Mouse (Mus musculus): Measurements from ENCODE around the gene Gm37240.

Gene Gm37240

DNA sequence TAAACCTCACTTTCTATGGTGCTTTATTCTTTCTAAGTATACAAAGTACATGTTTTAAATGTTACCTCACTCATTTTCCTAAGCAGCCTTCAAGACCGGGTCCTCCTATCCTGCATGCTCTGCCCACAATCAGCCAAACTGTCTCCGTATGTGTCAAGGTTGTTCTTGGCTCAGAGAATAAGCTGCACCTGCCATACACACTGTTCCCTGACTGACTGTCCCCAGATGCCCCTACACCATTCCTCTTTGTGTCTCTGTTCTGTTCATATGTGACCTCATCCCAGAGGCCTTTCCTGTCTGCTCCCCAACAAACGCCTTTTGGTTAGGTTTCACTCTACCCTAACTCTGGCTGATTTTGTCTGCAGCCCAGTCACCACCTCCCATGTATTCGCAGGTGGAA, 60.0 kb downstream of the Gm37240 start:
- no peak for DNase-seq (ENCODE audit: extremely low spot score)

DNA sequence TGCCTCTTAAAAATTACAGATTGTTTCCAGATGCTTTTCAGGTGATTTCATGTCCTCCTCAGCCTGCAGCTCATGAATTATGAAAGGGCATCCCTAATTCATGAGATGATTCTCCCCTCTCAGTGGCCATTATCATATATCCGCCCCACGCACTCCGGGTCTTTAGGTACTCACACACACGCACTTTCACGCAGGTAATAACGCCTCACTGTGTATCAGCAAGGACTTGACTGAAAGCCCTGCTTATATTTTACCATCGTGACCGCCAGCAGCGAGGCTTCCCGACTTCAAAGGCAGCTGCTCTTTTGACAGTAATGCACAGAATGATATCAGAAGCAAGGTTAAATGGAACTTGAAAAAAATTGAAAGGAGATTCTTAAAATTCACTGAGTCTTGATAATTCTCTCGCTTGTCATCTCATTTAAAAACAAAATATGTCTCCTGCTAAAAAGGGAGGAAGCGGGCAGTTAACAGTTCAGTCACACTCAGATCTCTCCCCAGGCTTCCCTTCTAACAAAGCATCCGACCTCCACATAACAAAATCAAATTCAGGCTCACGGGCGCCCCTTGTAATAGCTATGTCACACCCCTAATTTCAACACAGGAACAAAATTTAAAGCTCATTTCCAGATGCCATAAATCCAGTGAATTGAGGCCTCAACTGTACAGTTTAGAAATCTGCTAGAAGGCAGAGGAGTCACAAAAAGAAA, 66.3 kb downstream of the Gm37240 start:
- no peak for DNase-seq (ENCODE audit: extremely low spot score)

DNA sequence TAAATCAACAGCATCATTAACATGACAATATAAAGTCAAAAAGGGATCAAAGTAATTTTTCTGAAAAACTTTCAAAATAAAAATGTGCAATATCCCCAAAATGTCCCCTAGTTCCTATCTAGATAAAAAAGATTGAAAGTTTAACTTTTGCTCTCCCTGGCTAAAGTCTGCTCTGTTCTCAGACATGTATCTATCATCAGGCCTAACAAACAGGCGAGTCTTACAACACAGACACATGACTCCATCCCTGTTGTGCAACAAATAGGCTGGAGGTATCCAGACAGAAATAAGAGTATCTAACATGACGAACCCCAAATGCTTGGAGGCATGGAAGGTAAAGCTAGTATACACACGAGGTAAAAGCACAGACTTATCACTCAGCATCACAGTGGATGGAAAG, 68.0 kb downstream of the Gm37240 start:
- DNase-seq (ENCODE audit: extremely low spot score) = no peak

DNA sequence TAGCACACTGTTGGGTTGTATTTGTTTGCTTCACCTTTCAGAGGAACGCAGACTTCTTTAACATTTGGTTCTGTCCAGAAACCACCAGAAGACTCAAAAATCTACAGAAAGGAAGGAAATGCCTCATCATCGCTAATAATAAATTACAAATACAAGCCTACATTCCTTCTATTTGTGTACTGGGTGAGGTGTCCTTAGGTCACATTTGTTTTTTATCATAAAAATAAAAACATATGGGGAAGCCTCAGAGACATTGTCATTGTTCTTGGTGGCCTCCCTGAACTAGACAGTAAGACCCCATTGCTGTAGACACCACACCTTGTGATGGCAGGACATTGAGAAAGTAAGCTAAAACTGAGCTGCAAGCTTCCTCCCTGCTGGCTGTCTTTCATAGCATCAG, 70.1 kb downstream of the Gm37240 start, which contains the start of gene Fam160a1:
Fam160a1 (minus strand) TSS at position 101 of the 400 bp plus-strand sequence.
- no peak for DNase-seq (ENCODE audit: extremely low spot score)

DNA sequence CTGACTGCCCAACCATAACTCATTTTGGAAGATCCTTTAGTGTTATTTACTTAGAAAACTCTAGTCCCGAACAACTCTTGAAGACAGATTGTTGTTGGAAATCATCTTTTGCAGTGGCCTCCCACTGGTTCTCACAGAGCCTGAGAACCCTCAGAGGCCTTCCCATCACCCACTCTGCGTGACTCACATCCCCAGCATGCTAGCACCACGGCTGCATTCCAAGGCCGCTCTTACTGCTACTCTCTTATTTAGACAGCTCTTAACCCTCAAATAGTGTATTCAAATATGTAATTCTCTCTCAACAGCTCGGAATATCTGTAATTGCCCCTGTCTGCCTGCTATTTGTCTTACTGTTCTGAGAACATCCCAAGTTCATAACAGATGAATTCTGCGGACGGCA, 73.1 kb downstream of the Gm37240 start:
- DNase-seq (ENCODE audit: extremely low spot score) = no peak

DNA sequence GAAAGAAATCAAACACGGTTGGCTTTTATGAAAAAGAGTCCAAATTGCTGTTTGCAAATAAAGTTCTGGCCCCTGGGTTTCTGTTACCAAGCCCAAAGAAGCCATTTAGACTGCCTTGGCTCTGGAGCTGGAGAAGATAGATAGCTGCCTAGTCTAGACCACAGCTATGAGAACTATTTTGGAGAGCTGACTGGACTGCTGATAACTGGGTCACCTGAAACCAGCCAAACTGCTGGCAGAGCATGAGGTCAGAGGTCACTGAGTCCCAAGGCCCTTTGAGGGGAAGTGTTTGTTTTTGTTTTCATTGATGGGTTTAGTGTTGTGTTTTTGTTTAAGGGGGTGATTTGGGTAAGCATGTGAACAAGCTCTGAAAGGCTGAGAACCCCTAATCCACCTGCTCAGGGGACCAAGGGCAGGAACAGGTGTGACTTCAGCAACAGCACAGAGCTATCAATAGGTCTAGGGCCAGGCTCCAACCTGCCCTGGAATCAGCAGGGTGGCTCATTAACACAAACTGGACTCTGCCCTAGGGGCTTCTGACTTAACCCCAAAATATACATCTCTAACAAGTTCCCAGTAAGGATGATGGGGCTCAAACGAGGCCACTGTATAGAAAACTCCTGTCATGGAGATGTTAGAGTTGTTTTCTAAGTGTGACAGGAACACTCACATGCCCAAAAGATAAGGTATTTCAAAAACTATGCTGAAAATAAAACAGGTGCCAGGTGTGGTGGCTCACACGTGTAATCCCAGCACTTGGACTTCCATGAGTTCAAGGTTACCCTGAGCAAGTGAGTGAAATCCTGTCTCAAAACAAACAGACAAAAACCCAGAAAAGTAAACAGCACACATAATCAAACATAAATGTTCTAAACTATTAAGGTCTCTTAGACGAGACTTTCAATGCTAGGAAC, 74.0 kb downstream of the Gm37240 start:
- DNase-seq (ENCODE audit: extremely low spot score) = peak; percentile 31

DNA sequence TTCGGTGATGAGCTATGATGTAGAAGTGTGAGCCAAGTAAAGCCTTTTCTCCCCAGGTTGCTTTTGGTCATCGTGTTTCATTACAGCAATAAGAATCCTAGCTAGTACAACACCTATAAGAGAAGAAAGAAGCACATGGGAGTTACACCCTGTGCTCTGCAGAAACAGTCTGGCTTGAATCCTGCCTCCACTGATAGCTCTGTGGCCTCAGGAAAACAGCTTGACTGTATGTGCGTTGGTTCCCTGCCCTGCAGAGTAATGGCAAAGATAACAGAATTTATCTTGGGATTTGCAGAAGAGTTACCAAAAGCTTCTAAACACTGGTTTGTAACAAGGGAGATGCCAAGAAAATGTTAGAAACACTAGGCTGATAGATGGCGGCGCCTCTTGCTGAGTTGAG, 75.3 kb downstream of the Gm37240 start:
- no peak for DNase-seq (ENCODE audit: extremely low spot score)

DNA sequence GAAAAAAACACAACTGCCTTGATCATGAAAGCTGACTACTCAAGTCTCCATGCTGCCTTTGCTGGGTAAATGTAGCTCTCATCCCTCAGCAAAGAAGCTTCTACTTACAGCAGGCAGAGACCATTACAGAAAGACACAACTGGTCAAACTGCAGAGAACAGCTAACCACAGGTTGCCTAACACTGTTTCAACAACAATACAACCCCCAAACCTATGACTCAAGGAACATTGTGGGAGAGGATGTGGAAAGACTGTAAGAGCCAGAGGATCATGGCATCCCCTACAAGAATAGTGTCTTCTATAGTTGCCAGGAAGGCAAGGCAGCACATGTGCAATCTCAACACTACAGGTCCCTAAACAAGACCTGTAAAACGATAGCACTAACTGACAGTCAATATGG, 94.2 kb downstream of the Gm37240 start:
- DNase-seq (ENCODE audit: extremely low spot score) = no peak

DNA sequence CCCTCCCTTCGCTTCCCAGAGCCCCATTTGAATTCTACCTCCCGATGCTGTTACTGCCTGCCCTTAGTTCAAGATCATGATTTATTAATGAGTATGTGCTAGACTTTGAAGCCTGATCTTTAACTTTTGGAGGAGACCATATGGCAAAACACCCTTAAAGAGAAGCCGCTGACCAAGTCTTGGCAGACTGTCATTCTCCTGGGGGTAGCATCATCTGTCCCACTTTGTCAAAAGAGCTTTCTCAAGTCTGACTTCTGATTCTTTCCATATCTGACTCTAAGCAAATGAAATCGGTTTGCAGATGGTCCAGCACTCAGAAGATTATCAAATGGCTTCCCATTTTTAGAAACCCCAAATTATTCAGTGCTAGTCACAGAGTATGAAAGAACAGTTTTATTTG, 97.6 kb downstream of the Gm37240 start:
- no peak for DNase-seq (ENCODE audit: extremely low spot score)

DNA sequence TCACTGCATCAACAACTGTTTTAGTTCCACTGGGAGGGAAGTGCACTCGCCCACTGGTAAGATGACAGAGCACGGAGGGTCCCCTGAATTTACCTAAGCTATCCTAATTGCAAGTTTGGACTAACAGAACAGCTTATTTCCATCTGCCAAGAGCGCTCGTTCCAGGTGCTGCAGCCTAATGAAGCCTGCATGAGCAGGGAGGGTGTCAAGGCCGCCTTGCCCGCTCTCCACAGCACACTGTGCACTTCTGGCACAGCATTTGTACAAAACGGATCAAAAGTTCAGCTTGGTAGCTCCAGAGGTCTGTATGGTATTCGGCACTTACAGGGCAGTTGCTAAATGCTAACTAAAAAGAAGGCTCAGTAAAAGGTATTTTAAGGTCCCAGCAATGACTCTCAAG, 100.8 kb downstream of the Gm37240 start:
- DNase-seq (ENCODE audit: extremely low spot score) = no peak

DNA sequence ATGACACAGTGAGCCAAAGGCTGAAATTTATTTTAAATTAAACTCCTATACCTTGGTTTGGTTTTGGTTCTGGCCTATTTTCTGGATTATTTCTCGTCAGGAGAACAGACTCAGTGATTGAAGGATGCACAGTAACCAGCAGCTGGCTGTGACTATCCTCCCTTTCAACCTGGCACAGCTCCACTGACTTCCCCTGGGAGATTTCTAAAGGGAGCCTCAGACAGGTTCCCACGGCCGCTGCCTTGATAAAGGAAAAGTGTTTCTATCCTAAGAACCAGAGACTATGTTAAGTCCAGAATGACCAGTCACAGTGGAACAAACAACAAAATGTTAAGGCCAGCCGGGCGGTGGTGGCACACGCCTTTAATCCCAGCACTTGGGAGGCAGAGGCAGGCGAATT, 106.4 kb downstream of the Gm37240 start:
- DNase-seq (ENCODE audit: extremely low spot score) = no peak

DNA sequence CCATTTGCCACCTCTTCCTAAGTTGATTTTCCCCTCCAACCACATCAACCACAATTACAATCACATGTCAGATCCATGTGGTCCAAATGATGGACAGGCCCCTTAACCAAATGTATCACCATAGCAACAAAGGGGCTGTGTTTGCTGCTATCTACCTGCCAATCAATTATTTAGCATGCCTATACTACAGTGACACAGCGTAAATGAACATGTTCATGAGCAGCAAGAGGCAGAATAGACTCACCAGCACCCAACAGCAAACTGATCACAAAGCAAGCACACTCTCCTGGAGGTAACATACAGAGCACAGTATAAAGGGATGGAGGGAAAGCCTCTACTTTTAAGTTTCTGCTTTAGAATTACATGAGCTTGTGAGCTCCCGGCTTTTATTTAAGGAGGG, 107.0 kb downstream of the Gm37240 start:
- DNase-seq (ENCODE audit: extremely low spot score) = no peak

DNA sequence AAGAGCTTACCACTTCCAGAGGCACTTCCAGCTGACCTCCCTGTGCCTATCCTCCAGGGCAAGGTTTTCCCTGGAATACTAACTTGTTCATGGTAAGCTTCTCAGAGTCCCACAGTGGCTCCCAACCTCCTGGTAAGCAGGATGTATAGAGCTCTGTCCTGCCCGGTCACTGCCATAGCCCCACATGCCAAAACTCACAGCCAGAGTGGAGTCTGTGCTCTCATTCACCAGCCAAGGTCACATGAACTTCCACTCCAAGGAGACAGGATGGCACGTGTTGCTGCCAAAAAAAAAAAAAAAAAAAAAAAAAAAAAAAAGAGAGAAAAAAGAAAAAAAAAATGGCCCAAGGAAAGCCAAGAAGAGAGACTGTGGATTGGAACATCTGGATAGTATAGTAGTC, 109.5 kb downstream of the Gm37240 start:
- DNase-seq (ENCODE audit: extremely low spot score) = no peak

DNA sequence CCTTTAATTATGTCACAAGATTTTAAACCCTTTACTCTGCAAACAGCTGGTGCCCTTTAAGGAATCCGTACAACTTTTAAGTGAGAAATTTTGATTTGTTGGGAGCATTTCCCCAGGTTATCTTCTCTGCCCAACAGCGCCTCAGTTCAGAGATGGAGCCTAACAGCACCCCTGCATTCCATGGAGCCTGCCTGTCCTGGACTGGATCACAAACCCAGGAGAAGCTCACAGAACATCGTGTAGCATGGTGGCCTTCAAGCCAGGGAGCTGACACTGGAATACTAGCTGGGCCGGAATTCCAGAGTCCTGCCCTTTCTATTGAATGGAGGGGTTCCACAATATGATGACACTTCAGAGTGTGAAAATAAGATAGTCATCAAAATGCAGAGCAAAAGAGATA, 110.0 kb downstream of the Gm37240 start:
- no peak for DNase-seq (ENCODE audit: extremely low spot score)

DNA sequence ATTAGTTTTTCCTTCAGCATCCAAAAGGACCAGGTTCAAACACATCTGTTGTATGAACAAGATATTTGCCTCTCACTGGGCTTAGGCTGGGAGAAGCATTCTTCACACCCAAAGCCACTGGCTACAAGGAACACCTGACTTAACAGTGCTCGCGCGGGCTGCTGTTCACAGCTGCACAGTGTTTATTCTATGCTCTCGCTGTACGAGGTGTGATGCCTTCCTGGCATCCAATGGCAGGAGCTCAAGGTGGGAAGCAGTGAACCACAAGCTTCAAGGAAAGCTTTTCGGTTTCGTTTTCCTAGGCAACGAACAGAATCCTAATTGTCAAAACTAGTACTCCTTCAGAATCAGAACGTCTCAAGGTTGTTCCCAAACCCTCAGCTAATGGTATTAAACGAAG, 110.6 kb downstream of the Gm37240 start:
- no peak for DNase-seq (ENCODE audit: extremely low spot score)

DNA sequence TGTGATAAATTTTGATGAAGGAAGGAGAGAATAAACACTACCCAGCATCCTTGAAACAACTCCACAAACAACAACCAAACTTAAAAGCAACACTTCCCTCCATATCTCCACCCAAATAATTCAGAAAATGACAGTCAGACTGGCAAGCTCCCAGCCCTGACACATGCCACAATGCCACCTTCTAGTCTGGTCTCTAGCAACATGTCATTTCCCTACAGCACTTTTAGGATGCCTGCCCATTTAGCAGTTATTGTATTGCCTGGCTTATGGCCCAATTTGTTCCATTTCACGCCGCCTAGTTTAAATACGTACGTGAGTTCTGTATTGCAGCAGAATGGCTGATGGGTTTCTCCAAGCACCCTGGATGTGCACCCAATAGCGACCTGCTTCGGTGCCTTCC, 111.2 kb downstream of the Gm37240 start:
- no peak for DNase-seq (ENCODE audit: extremely low spot score)

DNA sequence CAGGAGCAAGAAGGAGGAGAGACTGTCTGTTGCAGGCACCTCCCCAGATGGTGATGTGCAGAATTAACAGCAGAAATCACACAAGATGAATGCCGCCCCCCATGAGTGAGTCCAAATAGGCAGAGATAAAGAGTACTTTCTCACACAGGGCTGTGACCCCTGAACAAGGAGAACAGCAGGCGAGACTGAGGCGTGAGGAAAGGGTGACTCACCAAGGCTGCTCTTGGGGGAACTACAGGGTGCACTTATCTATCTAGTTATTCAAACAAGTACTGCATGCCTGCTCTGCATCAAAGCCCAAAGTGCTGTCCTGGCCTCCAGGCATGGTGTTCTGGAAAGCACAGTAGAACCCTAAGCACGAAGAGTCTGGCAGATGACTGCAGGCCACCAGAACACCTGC, 113.4 kb downstream of the Gm37240 start:
- no peak for DNase-seq (ENCODE audit: extremely low spot score)

DNA sequence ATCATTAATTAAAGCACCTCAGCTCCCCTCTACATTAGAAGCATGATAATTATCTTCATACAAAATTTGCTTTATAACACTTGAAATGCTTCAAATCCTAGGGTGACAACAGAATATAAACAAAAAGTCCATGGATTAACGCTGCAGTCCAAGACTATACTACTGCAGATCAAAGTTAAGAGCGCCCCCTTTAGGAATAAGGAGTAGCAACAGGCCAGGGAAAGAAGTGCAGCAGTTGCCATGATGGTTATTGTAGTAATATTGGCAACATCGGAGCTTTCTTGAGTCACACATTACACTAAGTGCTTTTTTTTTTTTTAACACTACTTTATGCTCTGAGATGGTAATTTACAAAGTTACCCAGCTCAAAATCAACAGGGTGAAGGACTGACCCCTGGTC, 113.9 kb downstream of the Gm37240 start:
- no peak for DNase-seq (ENCODE audit: extremely low spot score)

DNA sequence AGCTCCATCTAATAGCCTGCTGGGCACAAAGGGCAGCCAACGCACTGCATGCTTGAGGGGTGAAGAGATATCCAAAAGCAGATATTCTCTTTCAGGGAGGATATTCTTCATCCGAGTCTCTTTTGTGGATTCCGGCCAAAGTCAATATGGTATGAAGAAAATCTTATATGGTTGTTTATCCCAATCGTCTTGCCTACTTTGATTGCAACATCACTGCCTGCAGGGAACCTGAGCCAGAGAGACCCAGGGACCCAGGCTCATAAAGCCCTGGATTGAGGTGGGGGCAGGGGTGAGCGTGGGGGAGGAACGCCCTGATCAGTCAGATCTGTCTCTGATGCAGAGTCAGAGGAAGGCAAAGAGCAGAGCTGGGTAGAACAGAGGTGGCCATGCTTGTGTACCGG, 122.4 kb downstream of the Gm37240 start:
- no peak for DNase-seq (ENCODE audit: extremely low spot score)

DNA sequence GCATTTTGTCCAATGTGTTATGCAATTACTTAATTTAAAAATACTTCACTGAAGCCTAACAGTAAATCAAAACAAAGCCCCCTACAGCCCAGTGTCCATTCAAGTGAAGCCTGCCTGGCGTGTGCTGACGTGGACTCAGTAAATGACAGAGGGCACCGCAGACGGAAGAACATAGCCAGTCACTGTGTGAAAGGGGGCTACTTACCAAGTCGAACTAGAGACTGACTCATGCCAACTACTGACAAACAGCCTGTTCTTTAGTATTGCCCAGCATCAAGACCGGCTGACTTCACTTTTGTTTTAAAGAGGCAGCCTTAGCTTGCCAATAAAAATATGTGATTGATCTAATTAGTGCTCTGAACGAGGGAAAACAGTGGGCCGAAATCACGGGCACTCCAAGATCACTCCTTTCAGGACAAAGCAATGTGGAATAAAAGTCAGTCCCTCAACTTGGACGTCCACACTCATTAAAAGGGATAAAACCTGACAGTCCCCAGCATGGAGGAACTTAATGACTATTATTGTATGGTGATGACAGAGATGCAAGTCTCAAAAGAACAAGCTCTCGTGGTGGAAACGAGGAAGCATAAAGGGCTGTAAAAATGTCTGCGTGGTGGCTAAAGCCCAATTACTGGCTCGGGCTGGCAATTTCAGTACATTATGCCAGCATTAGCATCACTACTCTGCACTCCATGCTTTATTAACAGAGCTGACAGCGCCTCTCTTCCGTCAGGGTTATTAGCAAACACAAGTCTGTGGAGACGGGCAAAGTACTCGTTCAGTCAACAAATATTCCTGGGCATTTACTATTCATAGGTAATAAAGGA, 123.1 kb downstream of the Gm37240 start:
- DNase-seq (ENCODE audit: extremely low spot score) = no peak

DNA sequence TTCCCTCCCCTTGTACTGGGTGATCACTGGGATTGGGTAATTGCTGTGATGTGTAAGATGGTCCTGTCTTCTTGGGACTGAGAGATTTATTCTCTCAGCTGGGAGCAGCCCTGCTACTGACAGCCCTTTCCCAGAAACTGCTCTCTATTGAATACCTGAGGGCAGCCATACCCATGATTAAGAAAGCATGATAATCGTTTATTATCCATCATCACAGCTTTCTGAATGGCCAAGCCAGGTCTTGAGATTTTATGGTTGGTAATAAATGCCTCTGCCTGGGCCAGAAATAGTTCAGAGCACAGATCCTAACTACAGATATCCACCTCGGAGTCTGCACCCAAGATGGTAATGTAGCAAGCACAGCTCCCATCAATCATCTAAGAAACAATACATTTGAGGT, 129.4 kb downstream of the Gm37240 start:
- no peak for DNase-seq (ENCODE audit: extremely low spot score)

DNA sequence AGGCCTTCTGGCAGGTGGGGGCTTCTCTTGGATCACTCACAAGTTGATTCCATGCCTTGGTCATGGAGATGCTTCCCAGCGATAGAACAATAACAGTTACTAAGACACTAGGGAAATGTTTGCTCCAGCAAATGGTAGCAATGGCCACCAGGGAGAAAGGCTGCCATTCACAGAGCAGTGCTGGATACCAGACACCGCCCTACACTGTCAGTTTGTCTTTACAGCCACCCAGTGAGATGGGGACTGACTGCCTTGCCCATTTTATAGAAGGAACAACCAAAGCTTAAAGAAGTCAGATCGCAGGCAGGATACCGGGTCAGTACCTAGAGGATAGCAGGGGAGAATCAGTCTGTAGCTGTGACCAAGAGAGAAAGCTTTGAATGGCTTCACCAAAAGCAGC, 129.9 kb downstream of the Gm37240 start:
- no peak for DNase-seq (ENCODE audit: extremely low spot score)
